Mouse (Mus musculus): ENCODE measurements around the gene Olfr26.

GRCm38 (mm10) chr9:38826245-38826644, 28.6 kb upstream of the Olfr26 start, which contains the start of gene Olfr923:
- TF ChIP-seq CTCF (IDR thresholded peaks at IDR 0.05; ENCODE audit: low read depth) (no peak), EP300 (IDR thresholded peaks at IDR 0.05; ENCODE audit: low read depth) (no peak)
